Mouse (Mus musculus) ES-E14 (cell line): ENCODE measurements around the gene E330017A01Rik.

Experiments
- CHD2 ChIP-seq: IDR thresholded peaks from 2 replicates; pipeline ENCODE4 v1.6.1; 2014; ENCODE audit warnings: mild to moderate bottlenecking, low read depth, low read length, inconsistent platforms
- HCFC1 ChIP-seq: IDR thresholded peaks from 2 replicates; pipeline ENCODE4 v1.6.1; 2012; ENCODE audit warnings: low read length, inconsistent platforms, borderline replicate concordance; ENCODE audit not compliant: insufficient read depth
- MAFK ChIP-seq: IDR thresholded peaks from 2 replicates; pipeline ENCODE4 v1.6.1; 2014; ENCODE audit warnings: mild to moderate bottlenecking, low read depth, low read length, inconsistent platforms; ENCODE audit not compliant: insufficient read depth
- ZC3H11A ChIP-seq: IDR thresholded peaks from 2 replicates; pipeline ENCODE4 v1.6.1; 2012; ENCODE audit warnings: low read depth, mild to moderate bottlenecking, inconsistent platforms, low read length, borderline replicate concordance
- ZNF384 ChIP-seq: IDR thresholded peaks from 2 replicates; pipeline ENCODE4 v1.6.1; 2012; ENCODE audit warnings: low read depth, low read length, inconsistent platforms

GRCm38 (mm10) chr16:58622377-58622776 lies 16.2 kb downstream of the E330017A01Rik start:
- TF ChIP-seq ZC3H11A: no peak
- no peak for TF ChIP-seq ZNF384
- TF ChIP-seq CHD2: no peak
- no peak for TF ChIP-seq HCFC1
- TF ChIP-seq MAFK: no peak
